8 mouse cellular contexts compared by ENCODE assay signal in the genomic region with DNA sequence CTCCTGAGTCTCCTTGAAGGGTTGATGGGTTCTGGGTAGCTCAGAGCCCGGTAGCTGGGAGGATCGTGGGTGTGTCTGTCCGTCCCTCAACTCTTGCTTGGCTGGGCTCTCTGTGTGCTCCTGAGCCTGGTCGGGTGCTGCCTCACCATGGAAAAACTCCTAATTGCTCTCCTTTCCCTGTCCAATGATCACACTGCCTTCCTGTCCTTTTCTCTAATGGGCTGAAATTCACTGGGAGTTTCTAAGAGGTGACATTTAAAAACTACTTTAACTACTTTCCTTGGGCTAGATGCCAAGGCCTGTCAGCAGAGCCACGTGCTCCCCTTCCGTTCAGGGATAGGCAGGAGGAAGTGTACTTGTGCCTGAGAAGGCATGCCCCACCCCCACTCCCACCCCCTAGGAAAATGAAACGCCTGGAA. TPM values are rescaled to one million over a fixed set of nuclear protein-coding genes. Genes with fewer than 3 reads are reported as not detected.
DNase-seq lines count a peak whose midpoint lies in the region; ATAC-seq lines count a peak whose summit lies in the region.

No protein-coding gene starts in this region.

- peak overlapping the region; percentile 88 for H3K4me2 ChIP-seq in forebrain, embryonic 13.5 days
- H3K4me2 ChIP-seq in hindbrain, embryonic 12.5 days (replicated peaks): peak overlapping the region; percentile 90
- peak overlapping the region; percentile 99 for H3K4me2 ChIP-seq in liver, embryonic 12.5 days
- H3K4me2 ChIP-seq in neural tube, embryonic 13.5 days: peak overlapping the region; percentile 82

- H3K9me3 ChIP-seq in megakaryocyte, embryonic 14.5 days: no peaks in the 10 kb centered on the region
- no peaks in the 10 kb centered on the region for H3K9me3 ChIP-seq in forebrain, embryonic 13.5 days (replicated peaks)
- no peaks in the 10 kb centered on the region for H3K9me3 ChIP-seq in hindbrain, embryonic 12.5 days (replicated peaks)
- H3K9me3 ChIP-seq in liver, embryonic 12.5 days (replicated peaks): no peaks in the 10 kb centered on the region
- H3K9me3 ChIP-seq in neural tube, embryonic 13.5 days: no peaks in the 10 kb centered on the region

- DNase-seq in right cerebral cortex, postnatal 10 days (ENCODE audit: low spot score in 2 of 2): no peak
- DNase-seq in layer of hippocampus, adult 9-10 months (ENCODE audit: low spot score): no peak

- whole genome bisulfite sequencing in forebrain, embryonic 13.5 days: 16% methylated on average over 7 of the region's 7 CpGs
- WGBS in hindbrain, embryonic 12.5 days: 14% methylated on average over 7 of the region's 7 CpGs
- 2% methylated on average over 7 of the region's 7 CpGs for WGBS in liver, embryonic 12.5 days (ENCODE audit: insufficient replicate concordance)
- WGBS in neural tube, embryonic 13.5 days: 14% methylated on average over 7 of the region's 7 CpGs

- peaks cover 2% of the 10 kb centered on the region for H3K27me3 ChIP-seq in megakaryocyte, embryonic 14.5 days (replicated peaks)
- H3K27me3 ChIP-seq in forebrain, embryonic 13.5 days: no peaks in the 10 kb centered on the region
- peaks cover 17% of the 10 kb centered on the region; the same call in 1 of the 2 replicates for H3K27me3 ChIP-seq in hindbrain, embryonic 12.5 days
- H3K27me3 ChIP-seq in liver, embryonic 12.5 days (replicated peaks): peaks cover 17% of the 10 kb centered on the region
- no peaks in the 10 kb centered on the region for H3K27me3 ChIP-seq in neural tube, embryonic 13.5 days

- H3K4me3 ChIP-seq in megakaryocyte, embryonic 14.5 days (replicated peaks): peak overlapping the region; percentile 94
- peak overlapping the region; percentile 53 for H3K4me3 ChIP-seq in forebrain, embryonic 13.5 days
- H3K4me3 ChIP-seq in hindbrain, embryonic 12.5 days: peak overlapping the region; percentile 57
- H3K4me3 ChIP-seq in liver, embryonic 12.5 days: peak overlapping the region; percentile 72
- H3K4me3 ChIP-seq in neural tube, embryonic 13.5 days: peak overlapping the region; percentile 52

- no peak overlapping the region for H3K27ac ChIP-seq in forebrain, embryonic 13.5 days
- no peak overlapping the region for H3K27ac ChIP-seq in hindbrain, embryonic 12.5 days
- H3K27ac ChIP-seq in liver, embryonic 12.5 days: no peak overlapping the region
- H3K27ac ChIP-seq in neural tube, embryonic 13.5 days (replicated peaks): no peak overlapping the region

- peaks cover 23% of the 10 kb centered on the region for H3K36me3 ChIP-seq in megakaryocyte, embryonic 14.5 days (replicated peaks; ENCODE audit: low read length)
- no peaks in the 10 kb centered on the region for H3K36me3 ChIP-seq in forebrain, embryonic 13.5 days (ENCODE audit: poor library complexity, severe bottlenecking)
- H3K36me3 ChIP-seq in hindbrain, embryonic 12.5 days: no peaks in the 10 kb centered on the region
- H3K36me3 ChIP-seq in liver, embryonic 12.5 days: no peaks in the 10 kb centered on the region
- H3K36me3 ChIP-seq in neural tube, embryonic 13.5 days: no peaks in the 10 kb centered on the region

- ATAC-seq in megakaryocyte, adult 5-6 weeks (ENCODE audit: poor library complexity, severe bottlenecking): no peak
- ATAC-seq in forebrain, embryonic 13.5 days: no peak
- ATAC-seq in hindbrain, embryonic 12.5 days (ENCODE audit: low FRiP score): no peak
- no peak for ATAC-seq in liver, embryonic 12.5 days
- ATAC-seq in neural tube, embryonic 13.5 days (ENCODE audit: low read depth): no peak

- H3K4me1 ChIP-seq in megakaryocyte, embryonic 14.5 days: peaks cover 57% of the 10 kb centered on the region
- peaks cover 27% of the 10 kb centered on the region for H3K4me1 ChIP-seq in forebrain, embryonic 13.5 days
- H3K4me1 ChIP-seq in hindbrain, embryonic 12.5 days: peaks cover 25% of the 10 kb centered on the region
- peaks cover 45% of the 10 kb centered on the region for H3K4me1 ChIP-seq in liver, embryonic 12.5 days
- peaks cover 44% of the 10 kb centered on the region for H3K4me1 ChIP-seq in neural tube, embryonic 13.5 days (replicated peaks)

- H3K9ac ChIP-seq in forebrain, embryonic 13.5 days: peak overlapping the region; percentile 77
- peak overlapping the region; percentile 76 for H3K9ac ChIP-seq in hindbrain, embryonic 12.5 days
- H3K9ac ChIP-seq in liver, embryonic 12.5 days: 0 out of 2 replicates have a peak overlapping the region, but pooled peaks have one; percentile 35
- H3K9ac ChIP-seq in neural tube, embryonic 13.5 days: peak overlapping the region; percentile 82

RNA-seq across cellular contexts. Expression of gene Slc37a1, which starts 10.9 kb away (rescaled TPM):
- 3.4 and 4.1 TPM in 2 replicates for polyA plus RNA-seq in megakaryocyte, embryonic 14.5 days (2012; ENCODE audit: insufficient read depth, low replicate concordance)
- total RNA-seq in megakaryocyte, adult 5-6 weeks (2015): 6.3 and 8.1 TPM in 2 replicates
- total RNA-seq in megakaryocyte, adult 5-6 weeks (2017): 3.9 and 10.6 TPM in 2 replicates
- polyA plus RNA-seq in forebrain, embryonic 13.5 days (2015; fragmentation: Nextera tagmentation; extraction: Ambion mirVana): 10.4 and 11.4 TPM in 2 replicates
- polyA plus RNA-seq in hindbrain, embryonic 12.5 days (2016; fragmentation: Nextera tagmentation; extraction: Ambion mirVana): 15.5 and 15.8 TPM in 2 replicates
- polyA plus RNA-seq in liver, embryonic 12.5 days (2016; fragmentation: Nextera tagmentation; extraction: Ambion mirVana): 4.4 and 5.4 TPM in 2 replicates
- polyA plus RNA-seq in neural tube, embryonic 13.5 days (2015; fragmentation: Nextera tagmentation; extraction: Ambion mirVana): 13.3 and 14.6 TPM in 2 replicates

RNA-seq across cellular contexts. Expression of gene Rsph1, which starts 20.3 kb away (rescaled TPM):
- polyA plus RNA-seq in megakaryocyte, embryonic 14.5 days (2012; ENCODE audit: insufficient read depth, low replicate concordance): 0.12 TPM in 1 of 2 replicates, not detected in the other
- total RNA-seq in megakaryocyte, adult 5-6 weeks (2015): 0.36 TPM in 2 replicates
- 0.66 and 1.1 TPM in 2 replicates for total RNA-seq in megakaryocyte, adult 5-6 weeks (2017)
- 4.0 and 5.2 TPM in 2 replicates for polyA plus RNA-seq in forebrain, embryonic 13.5 days (2015; fragmentation: Nextera tagmentation; extraction: Ambion mirVana)
- 6.9 and 8.2 TPM in 2 replicates for polyA plus RNA-seq in hindbrain, embryonic 12.5 days (2016; fragmentation: Nextera tagmentation; extraction: Ambion mirVana)
- polyA plus RNA-seq in liver, embryonic 12.5 days (2016; fragmentation: Nextera tagmentation; extraction: Ambion mirVana): 0.25 and 0.32 TPM in 2 replicates
- 2.2 and 2.3 TPM in 2 replicates for polyA plus RNA-seq in neural tube, embryonic 13.5 days (2015; fragmentation: Nextera tagmentation; extraction: Ambion mirVana)
